Mouse (Mus musculus): ENCODE data around the gene Rab17. TPM values are rescaled to one million over a fixed set of nuclear protein-coding genes. Genes with fewer than 3 reads are reported as not detected.

Gene Rab17
- 0.64 and 0.71 TPM in 2 replicates for polyA plus RNA-seq (2016; fragmentation: Nextera tagmentation; extraction: Ambion mirVana)

DNA sequence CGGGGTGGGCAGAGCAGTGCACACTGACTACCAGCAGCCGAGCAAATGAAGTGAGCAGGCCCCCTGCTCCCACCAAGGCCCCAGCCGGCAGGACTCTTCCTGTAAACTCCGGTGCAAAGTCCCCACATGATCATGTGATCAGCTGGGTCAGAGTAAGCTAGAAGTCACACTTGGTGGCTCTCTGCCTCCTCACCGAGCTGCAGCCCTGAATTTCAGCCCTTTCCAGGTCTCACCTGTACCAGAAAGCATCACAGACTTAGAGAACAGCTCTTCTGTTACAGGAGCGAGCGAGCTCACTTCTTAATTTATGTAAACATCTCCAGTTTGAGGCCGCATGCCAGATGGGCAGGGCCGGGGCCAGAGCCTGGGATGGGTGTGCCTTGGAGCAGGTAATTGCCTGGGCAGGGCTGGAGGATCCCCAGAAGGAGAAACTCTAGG is at the start of gene Rab17:
Gene Rab17, minus strand, starts transcription at position 315 of the 438 bp plus-strand sequence.
- H3K4me2 ChIP-seq (replicated peaks): no peak within 1 kb of the TSS
- no peaks in the 10 kb centered on the region for H3K9me3 ChIP-seq (replicated peaks)
- ATAC-seq (ENCODE audit: low FRiP score): no peak
- H3K4me1 ChIP-seq: peaks cover 28% of the 10 kb centered on the region
- no peak within 1 kb of the TSS for H3K4me3 ChIP-seq
- H3K27ac ChIP-seq: no peak within 1 kb of the TSS
- H3K27me3 ChIP-seq: peaks cover 5% of the 10 kb centered on the region; the same call in 1 of the 2 replicates
- WGBS: 40% methylated on average over 9 of the region's 9 CpGs
- no peak within 1 kb of the TSS for H3K9ac ChIP-seq
- H3K36me3 ChIP-seq: no peaks in the 10 kb centered on the region

DNA sequence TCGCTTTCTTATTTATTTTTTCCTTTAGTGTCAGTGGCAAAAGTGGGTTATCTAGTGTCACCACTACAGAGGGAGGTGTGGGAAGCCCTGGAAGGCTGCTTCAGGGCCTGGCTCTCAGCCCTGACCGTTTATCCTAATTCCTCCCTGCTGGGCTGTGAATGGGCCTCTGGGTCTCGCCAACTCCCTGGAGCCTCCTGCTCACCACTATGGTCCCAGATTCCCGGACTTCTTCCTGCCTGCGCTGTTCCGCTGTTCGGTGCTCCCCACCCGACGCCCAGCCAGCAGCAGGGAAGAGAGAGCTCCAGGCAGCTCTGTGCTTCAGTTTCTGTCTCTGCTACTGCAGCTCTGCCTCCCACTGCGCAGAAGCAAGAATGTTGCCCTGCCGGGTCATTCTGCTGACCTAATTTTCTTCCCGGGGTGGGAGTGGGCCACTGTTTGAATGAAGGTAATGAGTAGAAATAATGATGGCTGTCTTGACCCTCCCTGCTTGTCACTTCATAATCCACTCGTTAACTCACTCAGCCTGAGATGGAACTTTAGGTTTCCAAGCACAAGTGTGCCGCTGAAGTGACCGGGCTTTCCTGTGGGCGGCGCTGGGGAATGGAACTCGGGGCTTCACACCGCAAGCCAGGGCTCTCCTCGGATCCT is 47.8 kb upstream of the Rab17 start:
- H3K27me3 ChIP-seq: no peaks in the 10 kb centered on the region
- H3K4me1 ChIP-seq: peaks cover 18% of the 10 kb centered on the region
- 16% methylated on average over 20 of the region's 20 CpGs for WGBS
- ATAC-seq (ENCODE audit: low FRiP score): no peak
- H3K4me3 ChIP-seq: no peak overlapping the region
- H3K9ac ChIP-seq: peak overlapping the region; percentile 58
- no peaks in the 10 kb centered on the region for H3K9me3 ChIP-seq (replicated peaks)
- H3K36me3 ChIP-seq: no peaks in the 10 kb centered on the region
- H3K27ac ChIP-seq: no peak overlapping the region
- peak overlapping the region; percentile 30 for H3K4me2 ChIP-seq (replicated peaks)

DNA sequence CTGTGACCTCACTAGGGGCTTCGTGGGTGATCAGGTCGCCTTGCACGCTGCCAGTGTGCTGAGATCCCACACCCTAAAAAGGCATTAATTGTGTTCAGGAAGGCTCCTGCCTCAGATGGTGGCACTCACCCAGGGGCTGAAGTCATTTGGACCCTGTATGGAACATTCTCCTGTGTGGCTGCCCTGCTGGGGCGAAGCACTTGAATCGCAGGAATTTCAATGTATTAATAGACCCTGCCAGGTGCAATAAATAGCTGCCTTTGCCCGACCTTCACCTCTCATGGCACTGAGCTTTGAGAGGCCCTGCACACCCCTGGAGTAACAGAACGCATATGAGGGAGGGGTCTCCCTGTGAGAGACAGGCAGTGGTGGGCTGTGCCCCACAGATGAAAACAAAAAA is 46.1 kb upstream of the Rab17 start:
- 67% methylated on average over 7 of the region's 7 CpGs for WGBS
- no peak overlapping the region for H3K4me3 ChIP-seq
- ATAC-seq (ENCODE audit: low FRiP score): no peak
- peaks cover 23% of the 10 kb centered on the region for H3K4me1 ChIP-seq
- no peaks in the 10 kb centered on the region for H3K36me3 ChIP-seq
- no peaks in the 10 kb centered on the region for H3K9me3 ChIP-seq (replicated peaks)
- H3K9ac ChIP-seq: no peak overlapping the region
- H3K27ac ChIP-seq: no peak overlapping the region
- no peaks in the 10 kb centered on the region for H3K27me3 ChIP-seq
- no peak overlapping the region for H3K4me2 ChIP-seq (replicated peaks)

DNA sequence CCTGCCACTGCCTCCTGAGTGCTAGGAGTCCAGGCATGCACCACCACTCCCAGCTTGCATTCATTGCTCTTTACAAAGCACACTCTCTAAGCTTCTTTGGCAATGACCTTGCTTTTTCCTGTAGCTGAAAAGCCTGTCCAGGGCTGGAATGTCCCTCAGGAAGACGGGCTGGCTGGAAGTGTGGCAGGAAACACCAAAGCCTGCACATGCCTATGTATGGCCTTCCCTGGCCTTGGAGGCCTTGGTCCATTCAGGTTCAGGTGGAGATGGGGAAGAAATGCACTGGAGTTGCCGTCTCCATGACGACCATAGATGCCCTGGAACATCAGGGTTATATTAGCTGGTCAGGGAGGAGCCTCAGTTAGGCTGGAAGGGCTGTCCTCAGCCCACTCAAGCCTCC is 44.3 kb upstream of the Rab17 start:
- no peak for ATAC-seq (ENCODE audit: low FRiP score)
- Histone ChIP-seq H3K4me2 (replicated peaks) (no peak overlapping the region), H3K36me3 (no peaks in the 10 kb centered on the region), H3K27ac (no peak overlapping the region), H3K27me3 (no peaks in the 10 kb centered on the region), H3K9me3 (replicated peaks) (no peaks in the 10 kb centered on the region), H3K4me3 (no peak overlapping the region), H3K4me1 (peaks cover 23% of the 10 kb centered on the region), H3K9ac (no peak overlapping the region)
- 77% methylated on average over 3 of the region's 3 CpGs for WGBS

DNA sequence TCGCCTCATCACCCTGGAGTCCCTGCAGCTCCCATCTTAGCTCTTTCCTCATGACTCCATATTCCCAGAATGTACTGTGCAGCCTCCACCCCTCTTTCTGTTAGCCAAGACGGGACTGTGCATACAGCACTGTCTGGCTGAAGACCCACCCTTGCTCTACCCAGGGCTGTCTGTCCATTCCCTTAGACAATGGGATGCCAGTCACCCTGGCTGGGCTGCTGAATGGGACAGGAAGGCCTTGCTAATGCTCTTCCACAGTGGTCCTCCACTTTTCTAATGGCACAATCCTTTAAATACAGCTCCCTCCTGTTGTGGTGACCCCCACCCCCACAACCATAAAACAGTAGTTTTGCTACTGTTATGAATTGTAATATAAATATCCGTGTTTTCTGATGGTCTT is 41.9 kb upstream of the Rab17 start:
- Histone ChIP-seq H3K4me3 (no peak overlapping the region), H3K9ac (no peak overlapping the region), H3K4me1 (peaks cover 11% of the 10 kb centered on the region; the same call in 1 of the 2 replicates), H3K4me2 (replicated peaks) (no peak overlapping the region), H3K27ac (no peak overlapping the region), H3K27me3 (no peaks in the 10 kb centered on the region), H3K36me3 (no peaks in the 10 kb centered on the region), H3K9me3 (replicated peaks) (no peaks in the 10 kb centered on the region)
- WGBS: 85% methylated on average over 3 of the region's 3 CpGs
- no peak for ATAC-seq (ENCODE audit: low FRiP score)

DNA sequence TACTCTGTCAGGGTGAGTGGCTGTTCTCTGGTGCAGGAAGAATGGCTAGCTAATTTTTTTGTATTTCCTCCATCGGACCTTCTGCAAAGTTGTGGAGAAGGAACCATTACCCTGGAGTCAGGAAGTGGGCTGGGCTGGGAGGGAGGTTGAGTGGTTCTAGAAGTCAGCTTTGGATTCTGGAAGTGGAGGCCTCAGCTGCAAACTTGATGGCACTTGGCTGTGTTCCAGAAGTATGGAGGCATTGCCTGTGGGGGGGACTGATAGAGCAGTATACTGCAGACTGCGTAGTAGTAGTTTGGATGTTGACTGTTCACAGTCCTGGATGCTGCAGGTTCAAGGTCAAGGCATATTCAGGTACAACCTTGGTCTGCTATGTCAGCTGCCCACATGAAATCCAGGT is 41.3 kb upstream of the Rab17 start:
- peaks cover 11% of the 10 kb centered on the region; the same call in 1 of the 2 replicates for H3K4me1 ChIP-seq
- no peak overlapping the region for H3K9ac ChIP-seq
- 97% methylated on average over 2 of the region's 2 CpGs for WGBS
- no peak overlapping the region for H3K4me2 ChIP-seq (replicated peaks)
- no peaks in the 10 kb centered on the region for H3K9me3 ChIP-seq (replicated peaks)
- H3K4me3 ChIP-seq: no peak overlapping the region
- H3K27ac ChIP-seq: no peak overlapping the region
- H3K27me3 ChIP-seq: no peaks in the 10 kb centered on the region
- no peak for ATAC-seq (ENCODE audit: low FRiP score)
- H3K36me3 ChIP-seq: no peaks in the 10 kb centered on the region

DNA sequence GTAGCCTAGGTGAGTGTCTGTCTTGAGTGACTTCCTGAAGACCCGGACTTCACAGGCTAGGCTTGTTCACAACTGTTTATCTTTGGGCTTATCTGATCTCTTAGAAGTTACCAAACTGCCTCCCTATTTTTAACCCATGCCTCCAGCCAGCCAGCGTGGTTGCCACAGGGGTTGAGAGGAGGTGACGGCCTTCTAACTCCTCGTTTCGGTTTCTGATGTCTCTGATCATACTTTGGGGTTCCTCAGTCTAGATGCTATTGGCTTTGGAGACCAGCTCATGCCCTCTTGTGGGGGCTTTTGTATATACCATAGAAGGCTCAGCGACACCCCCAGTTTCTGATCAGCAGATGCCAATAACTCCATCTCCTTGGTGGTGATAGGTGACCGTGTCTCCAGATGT is 40.8 kb upstream of the Rab17 start:
- 88% methylated on average over 7 of the region's 7 CpGs for WGBS
- H3K9me3 ChIP-seq (replicated peaks): no peaks in the 10 kb centered on the region
- ATAC-seq (ENCODE audit: low FRiP score): no peak
- peaks cover 7% of the 10 kb centered on the region; the same call in 1 of the 2 replicates for H3K4me1 ChIP-seq
- H3K4me3 ChIP-seq: no peak overlapping the region
- H3K27ac ChIP-seq: no peak overlapping the region
- H3K36me3 ChIP-seq: no peaks in the 10 kb centered on the region
- no peaks in the 10 kb centered on the region for H3K27me3 ChIP-seq
- no peak overlapping the region for H3K9ac ChIP-seq
- H3K4me2 ChIP-seq (replicated peaks): no peak overlapping the region

DNA sequence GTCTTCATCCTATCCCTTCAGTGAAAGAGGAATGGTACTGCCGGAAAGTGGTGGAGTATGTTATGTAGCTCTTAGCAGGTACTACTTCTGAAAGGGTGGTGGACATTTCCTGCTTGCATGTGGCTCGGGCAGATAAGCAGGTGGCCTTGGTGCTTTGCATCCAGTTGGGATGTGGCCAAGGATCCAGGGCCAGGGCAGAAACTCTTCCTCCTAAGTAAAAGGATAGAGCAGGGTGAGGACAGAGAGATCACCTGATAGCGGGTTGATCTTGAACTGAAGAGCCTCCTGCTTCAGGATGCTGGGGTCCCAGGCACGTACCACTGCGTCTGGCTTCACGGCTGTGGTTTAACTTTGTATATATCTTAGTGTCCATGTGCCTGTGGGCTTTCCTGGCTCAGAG is 39.8 kb upstream of the Rab17 start:
- Histone ChIP-seq H3K9me3 (replicated peaks) (no peaks in the 10 kb centered on the region), H3K27ac (no peak overlapping the region), H3K4me3 (no peak overlapping the region), H3K9ac (no peak overlapping the region), H3K27me3 (no peaks in the 10 kb centered on the region), H3K4me2 (replicated peaks) (no peak overlapping the region), H3K4me1 (peaks cover 7% of the 10 kb centered on the region; the same call in 1 of the 2 replicates), H3K36me3 (no peaks in the 10 kb centered on the region)
- WGBS: 94% methylated on average over 6 of the region's 6 CpGs
- no peak for ATAC-seq (ENCODE audit: low FRiP score)

DNA sequence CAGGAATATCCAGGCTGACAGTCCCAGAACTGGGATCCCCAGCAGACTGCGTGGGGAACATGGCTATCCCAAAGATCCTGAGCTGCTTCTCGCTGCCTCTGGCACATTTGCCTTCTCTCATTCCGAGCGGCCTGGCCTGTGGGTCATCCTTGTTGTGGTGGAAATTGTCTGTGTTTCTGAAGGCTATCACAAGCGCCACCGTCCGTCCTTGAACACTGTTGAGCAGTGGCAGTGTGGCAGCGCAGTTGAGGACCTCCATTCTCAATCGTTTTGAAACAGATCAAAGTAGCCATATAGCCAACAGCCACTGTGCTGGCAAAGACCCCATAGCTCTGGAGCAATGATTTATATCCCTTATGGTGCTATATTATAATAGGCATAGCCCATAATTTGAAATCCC is 39.3 kb upstream of the Rab17 start:
- Histone ChIP-seq H3K9ac (no peak overlapping the region), H3K27me3 (no peaks in the 10 kb centered on the region), H3K9me3 (replicated peaks) (no peaks in the 10 kb centered on the region), H3K4me3 (no peak overlapping the region), H3K4me1 (peaks cover 7% of the 10 kb centered on the region; the same call in 1 of the 2 replicates), H3K36me3 (no peaks in the 10 kb centered on the region), H3K4me2 (replicated peaks) (no peak overlapping the region), H3K27ac (no peak overlapping the region)
- no peak for ATAC-seq (ENCODE audit: low FRiP score)
- 89% methylated on average over 9 of the region's 9 CpGs for WGBS

DNA sequence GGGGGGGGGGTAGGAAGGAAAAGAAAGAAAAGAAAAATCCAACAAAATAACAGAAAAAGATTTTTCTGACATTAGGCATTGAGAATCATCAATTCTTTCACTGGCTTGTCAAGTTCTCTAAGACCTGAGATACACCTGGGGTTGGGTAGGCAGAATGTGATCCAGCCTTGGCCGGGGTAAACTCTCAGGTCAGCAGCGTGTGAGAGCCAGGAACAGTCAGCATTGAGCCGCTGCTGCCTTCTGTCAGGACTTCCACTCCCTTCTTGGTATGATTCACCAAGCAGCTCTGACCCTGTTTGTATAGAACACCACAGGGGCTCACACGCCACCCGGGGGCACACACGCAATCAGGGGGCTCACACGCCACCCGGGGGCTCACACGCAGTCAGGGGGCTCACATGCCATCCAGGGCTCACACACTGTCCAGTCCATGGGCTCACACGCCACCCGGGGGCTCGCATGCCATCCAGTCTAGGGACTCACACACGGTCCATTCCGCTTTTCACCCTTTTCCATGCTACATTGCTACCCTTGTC is 38.8 kb upstream of the Rab17 start:
- Histone ChIP-seq H3K27me3 (no peaks in the 10 kb centered on the region), H3K9ac (no peak overlapping the region), H3K9me3 (replicated peaks) (no peaks in the 10 kb centered on the region), H3K36me3 (no peaks in the 10 kb centered on the region), H3K27ac (no peak overlapping the region), H3K4me2 (replicated peaks) (no peak overlapping the region), H3K4me1 (0 out of 2 replicates have a peak, but pooled peaks cover 7% of the 10 kb centered on the region), H3K4me3 (no peak overlapping the region)
- no peak for ATAC-seq (ENCODE audit: low FRiP score)
- 95% methylated on average over 14 of the region's 14 CpGs for WGBS

DNA sequence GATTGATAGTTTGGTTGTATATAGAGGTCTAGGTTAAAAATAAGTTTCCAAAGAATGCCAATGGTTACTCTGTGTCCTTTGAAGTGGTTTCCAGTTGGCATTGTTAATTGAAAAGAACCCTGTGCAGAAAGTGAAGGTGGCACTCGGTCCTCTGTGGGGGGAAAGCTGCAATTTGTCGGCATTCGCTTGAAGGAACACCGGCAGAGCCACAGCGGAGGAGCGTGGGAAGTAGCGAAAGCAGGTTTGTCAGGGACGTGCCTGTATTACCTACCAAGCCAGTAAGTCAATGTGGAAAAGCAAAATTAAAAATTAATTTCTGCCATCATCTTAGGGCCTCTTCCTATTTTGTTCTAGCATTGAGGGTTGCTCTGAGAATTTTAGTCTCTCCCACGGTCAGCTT is 37.2 kb upstream of the Rab17 start:
- Histone ChIP-seq H3K27ac (no peak overlapping the region), H3K9me3 (replicated peaks) (no peaks in the 10 kb centered on the region), H3K36me3 (no peaks in the 10 kb centered on the region), H3K4me3 (no peak overlapping the region), H3K27me3 (no peaks in the 10 kb centered on the region), H3K9ac (no peak overlapping the region), H3K4me1 (peaks cover 4% of the 10 kb centered on the region; the same call in 1 of the 2 replicates), H3K4me2 (replicated peaks) (no peak overlapping the region)
- no peak for ATAC-seq (ENCODE audit: low FRiP score)
- WGBS: 92% methylated on average over 9 of the region's 9 CpGs

DNA sequence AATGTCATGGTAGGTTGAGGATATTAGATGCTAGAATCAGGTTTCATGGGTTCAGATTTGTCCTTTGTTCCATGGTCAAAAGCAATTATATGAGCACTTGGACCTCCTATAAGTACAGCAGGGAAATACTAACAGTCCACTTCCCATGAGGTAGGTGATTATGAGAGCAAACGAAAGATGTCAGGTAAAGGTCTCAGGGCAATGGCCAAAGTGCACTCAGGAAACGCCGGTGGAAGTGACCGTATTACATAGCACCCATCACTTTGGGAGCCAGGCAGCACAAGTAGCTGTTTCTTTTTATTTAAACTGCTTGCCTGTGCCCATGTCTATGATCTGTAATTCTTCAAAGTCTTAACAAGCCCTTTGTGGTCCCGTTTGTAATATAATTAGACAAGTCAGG is 36.6 kb upstream of the Rab17 start:
- peaks cover 6% of the 10 kb centered on the region; the same call in 1 of the 2 replicates for H3K4me1 ChIP-seq
- no peaks in the 10 kb centered on the region for H3K27me3 ChIP-seq
- WGBS: 86% methylated on average over 5 of the region's 5 CpGs
- no peaks in the 10 kb centered on the region for H3K9me3 ChIP-seq (replicated peaks)
- no peak for ATAC-seq (ENCODE audit: low FRiP score)
- no peak overlapping the region for H3K4me2 ChIP-seq (replicated peaks)
- H3K36me3 ChIP-seq: no peaks in the 10 kb centered on the region
- H3K9ac ChIP-seq: no peak overlapping the region
- H3K4me3 ChIP-seq: no peak overlapping the region
- H3K27ac ChIP-seq: no peak overlapping the region
